Mouse (Mus musculus) cerebellum, postnatal 10 days (tissue): ENCODE data around the gene Clns1a.

Experiments used
- DNase-seq, 2 experiments: peaks; one replicate each; pipeline ENCODE4 v3.0.0; 2021; ENCODE audit warnings: mixed read lengths in 2 of 2

Gene Clns1a

DNA sequence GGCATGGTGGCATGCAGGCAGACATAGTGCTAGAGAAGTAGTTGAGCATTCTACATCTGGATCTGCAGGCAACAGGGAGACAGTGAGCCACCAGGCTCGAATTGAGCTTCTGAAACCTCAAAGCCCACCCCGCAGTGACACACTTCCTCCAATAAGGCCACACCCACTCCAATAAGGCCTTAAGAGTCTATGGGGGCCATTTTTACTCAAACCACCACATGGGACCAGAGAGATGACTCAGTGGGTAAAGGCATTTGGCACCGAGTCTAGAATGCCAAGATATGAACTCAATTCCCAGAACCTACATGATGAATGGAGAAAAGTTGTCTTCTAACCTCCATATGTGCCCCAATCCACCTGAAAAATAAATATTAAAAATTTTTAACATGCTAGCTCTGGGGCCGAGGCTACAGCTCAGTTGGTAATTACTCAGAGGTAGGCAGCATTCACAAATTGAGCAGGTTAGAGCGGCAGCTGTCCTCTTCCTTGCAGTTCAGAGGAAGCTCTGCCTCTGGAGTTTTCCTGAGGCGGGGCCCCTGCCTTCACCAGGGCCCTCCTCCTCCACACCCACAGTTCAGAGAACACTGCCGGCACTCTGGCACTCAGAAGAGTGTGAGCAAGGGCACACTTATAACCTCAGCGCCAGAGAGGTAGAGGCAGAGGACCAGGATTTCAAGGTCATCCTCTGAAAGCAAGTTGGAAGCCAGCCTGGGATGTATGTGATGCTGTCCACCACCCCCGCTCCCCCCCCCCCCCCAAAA is 70.2 kb downstream of the Clns1a start:
- DNase-seq, result no peak

DNA sequence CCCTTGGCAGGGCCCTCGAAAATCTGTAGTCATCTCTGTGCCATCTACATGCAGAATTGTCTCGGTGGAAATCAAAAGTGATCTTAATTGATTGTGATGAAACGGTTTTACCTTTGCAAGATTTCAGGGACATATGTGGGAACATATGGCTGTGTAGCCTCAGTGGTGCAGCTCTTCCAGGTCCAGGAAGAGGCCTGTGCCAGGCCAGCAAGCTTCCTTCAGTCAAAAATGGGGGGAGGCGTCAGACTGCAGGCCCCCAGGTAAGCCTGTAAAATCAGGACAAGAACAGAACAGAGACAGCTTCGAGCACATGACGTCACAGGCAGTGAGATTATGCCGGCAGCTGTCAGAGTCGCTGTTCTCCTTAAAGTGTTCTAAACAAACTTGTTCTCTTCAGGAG is 71.4 kb downstream of the Clns1a start:
- peak; percentile 39 to 42 for DNase-seq

DNA sequence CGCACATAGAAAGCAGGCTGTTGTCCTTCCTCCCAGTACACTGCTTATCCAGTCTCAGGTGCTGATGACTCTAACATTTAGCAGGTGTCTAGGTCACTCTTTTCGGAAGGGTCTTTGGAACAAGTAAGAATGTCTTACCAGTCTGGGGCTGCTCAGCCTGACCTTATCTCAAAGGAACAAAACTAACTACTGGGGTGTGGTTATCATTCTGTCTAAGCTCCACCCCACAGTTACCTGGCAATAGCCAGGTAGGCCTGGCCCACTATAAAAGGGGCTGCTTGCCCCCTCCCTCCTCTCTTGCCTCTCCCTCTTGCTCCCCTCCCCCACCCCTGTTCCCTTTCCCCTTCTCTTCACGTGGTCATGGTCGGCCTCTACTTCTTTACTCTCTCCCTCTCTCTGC is 72.6 kb downstream of the Clns1a start:
- DNase-seq, result no peak
